15 mouse cellular contexts compared by ENCODE assay signal in genomic region chr1:93216839-93217497, GRCm38 (mm10). TPM values are rescaled to one million over a fixed set of nuclear protein-coding genes. Genes with fewer than 3 reads are reported as not detected.
DNase-seq lines count a peak whose midpoint lies in the region; ATAC-seq lines count a peak whose summit lies in the region.
"Had no signal": no experiment of that assay in that cellular context is flagged by ENCODE, and none has a peak within 500 bp of the region (broad histone marks: within the 10 kb centered on the region; RNA-seq: fewer than 3 reads in every experiment).

No protein-coding gene starts in this region.

- no peaks in the 10 kb centered on the region for H3K9me3 ChIP-seq in kidney, embryonic 15.5 days (replicated peaks)
- no peaks in the 10 kb centered on the region for H3K9me3 ChIP-seq in forebrain, embryonic 16.5 days (ENCODE audit: control insufficient read depth, low read length)
- H3K9me3 ChIP-seq in limb, embryonic 10.5 days (replicated peaks) = no peaks in the 10 kb centered on the region
- H3K9me3 ChIP-seq: embryonic facial prominence, embryonic 12.5 days had no signal

- H3K4me2 ChIP-seq in kidney, embryonic 15.5 days = no peak overlapping the region
- no peak overlapping the region for H3K4me2 ChIP-seq in forebrain, embryonic 16.5 days (ENCODE audit: low read length)
- H3K4me2 ChIP-seq: embryonic facial prominence, embryonic 12.5 days had no signal

- H3K36me3 ChIP-seq in kidney, embryonic 15.5 days = no peaks in the 10 kb centered on the region
- H3K36me3 ChIP-seq in forebrain, embryonic 16.5 days (ENCODE audit: control insufficient read depth, insufficient read depth) = no peaks in the 10 kb centered on the region
- H3K36me3 ChIP-seq in limb, embryonic 10.5 days = no peaks in the 10 kb centered on the region
- H3K36me3 ChIP-seq: embryonic facial prominence, embryonic 12.5 days had no signal

- no peak overlapping the region for H3K9ac ChIP-seq in kidney, embryonic 15.5 days
- H3K9ac ChIP-seq in forebrain, embryonic 16.5 days (replicated peaks; ENCODE audit: low read depth, low read length) = no peak overlapping the region; the same call in 1 of the 2 replicates
- H3K9ac ChIP-seq: embryonic facial prominence, embryonic 12.5 days had no signal

- H3K4me1 ChIP-seq in kidney, embryonic 15.5 days = peaks cover 40% of the 10 kb centered on the region
- no peaks in the 10 kb centered on the region for H3K4me1 ChIP-seq in forebrain, embryonic 16.5 days (replicated peaks; ENCODE audit: control insufficient read depth, insufficient read depth, low read length)
- H3K4me1 ChIP-seq in limb, embryonic 10.5 days = peaks cover 85% of the 10 kb centered on the region

- 64% methylated on average over 9 of the region's 9 CpGs for WGBS in kidney, embryonic 15.5 days
- 66% methylated on average over 9 of the region's 9 CpGs for WGBS in forebrain, embryonic 16.5 days
- WGBS in limb, embryonic 10.5 days = 64% methylated on average over 9 of the region's 9 CpGs

- no peaks in the 10 kb centered on the region for H3K27me3 ChIP-seq in kidney, embryonic 15.5 days
- H3K27me3 ChIP-seq in forebrain, embryonic 16.5 days (replicated peaks; ENCODE audit: control insufficient read depth, insufficient read depth, low read length) = no peaks in the 10 kb centered on the region
- no peaks in the 10 kb centered on the region for H3K27me3 ChIP-seq in limb, embryonic 10.5 days (ENCODE audit: low read depth, poor library complexity, severe bottlenecking)
- H3K27me3 ChIP-seq: embryonic facial prominence, embryonic 12.5 days had no signal

- no peak for ATAC-seq in kidney, embryonic 15.5 days (replicated peaks; ENCODE audit: low FRiP score)
- ATAC-seq in forebrain, embryonic 16.5 days = peak; percentile 36; the same call in 1 of the 2 replicates
- ATAC-seq: intestine, embryonic 16.5 days had no signal

- no peak overlapping the region for H3K27ac ChIP-seq in kidney, embryonic 15.5 days
- H3K27ac ChIP-seq in forebrain, embryonic 16.5 days (ENCODE audit: low read length) = no peak overlapping the region
- peak overlapping the region; percentile 83 for H3K27ac ChIP-seq in limb, embryonic 10.5 days
- H3K27ac ChIP-seq: embryonic facial prominence, embryonic 12.5 days had no signal

- peak; percentile 76 for DNase-seq in kidney, adult 11 months
- peak; percentile 28 for DNase-seq in MN1 (ENCODE audit: low spot score)
- DNase-seq in limb, embryonic 10.5 days (ENCODE audit: low spot score) = no peak
- no peak for DNase-seq in layer of hippocampus, adult 18-20 months (ENCODE audit: low spot score in 2 of 2)
- DNase-seq in layer of hippocampus, adult 11-12 months (ENCODE audit: low spot score) = no peak
- DNase-seq: adrenal gland, postnatal 25 days; cerebellum, adult 2 months; thymus, postnatal 36 days had no signal

- no peak overlapping the region for H3K4me3 ChIP-seq in kidney, embryonic 15.5 days (replicated peaks)
- H3K4me3 ChIP-seq in forebrain, embryonic 16.5 days (replicated peaks; ENCODE audit: low read length) = no peak overlapping the region
- H3K4me3 ChIP-seq in limb, embryonic 10.5 days = no peak overlapping the region
- H3K4me3 ChIP-seq: embryonic facial prominence, embryonic 12.5 days had no signal

RNA-seq across cellular contexts. Expression of gene Sned1, which starts 18.7 kb away (rescaled TPM):
- 11.1 and 14.7 TPM in 2 replicates for polyA plus RNA-seq in kidney, embryonic 15.5 days (2015; fragmentation: Nextera tagmentation; extraction: Ambion mirVana)
- polyA plus RNA-seq in forebrain, embryonic 16.5 days (2015; fragmentation: Nextera tagmentation; extraction: Ambion mirVana) = 4.2 and 5.5 TPM in 2 replicates
- polyA plus RNA-seq in limb, embryonic 10.5 days (2016; fragmentation: Nextera tagmentation; extraction: Ambion mirVana) = 12.0 and 27.8 TPM in 2 replicates
- 1 to 10 TPM; 4.8 to 6.1 TPM for total RNA-seq in layer of hippocampus, adult 18-20 months (2021)

RNA-seq across cellular contexts. Expression of gene Crocc2, which starts 48.4 kb away (rescaled TPM):
- 0.19 and 0.25 TPM in 2 replicates for polyA plus RNA-seq in kidney, embryonic 15.5 days (2015; fragmentation: Nextera tagmentation; extraction: Ambion mirVana)
- polyA plus RNA-seq in forebrain, embryonic 16.5 days (2015; fragmentation: Nextera tagmentation; extraction: Ambion mirVana) = 0.30 and 0.31 TPM in 2 replicates
- polyA plus RNA-seq in limb, embryonic 10.5 days (2016; fragmentation: Nextera tagmentation; extraction: Ambion mirVana) = 0.33 and 0.34 TPM in 2 replicates
- total RNA-seq in layer of hippocampus, adult 18-20 months (2021) = under 1 TPM; 0.20 to 0.42 TPM
- total RNA-seq: gastrocnemius, adult 8-10 months; MEL had no signal

RNA-seq across cellular contexts. Expression of gene 2310007B03Rik, which starts 56.2 kb away (rescaled TPM):
- polyA plus RNA-seq in kidney, embryonic 15.5 days (2015; fragmentation: Nextera tagmentation; extraction: Ambion mirVana) = 1.2 and 1.4 TPM in 2 replicates
- 0.17 and 0.19 TPM in 2 replicates for polyA plus RNA-seq in forebrain, embryonic 16.5 days (2015; fragmentation: Nextera tagmentation; extraction: Ambion mirVana)
- 0.74 and 1.4 TPM in 2 replicates for polyA plus RNA-seq in limb, embryonic 10.5 days (2016; fragmentation: Nextera tagmentation; extraction: Ambion mirVana)
- total RNA-seq in layer of hippocampus, adult 18-20 months (2021) = not detected
- total RNA-seq: adrenal gland, postnatal 25 days; gastrocnemius, adult 8-10 months; left cerebral cortex, postnatal 36 days; MEL had no signal
- polyA plus RNA-seq: cerebellum, adult 2 months had no signal

Comparison
In these comparisons a context has a peak if more than half of its experiments do, and no peak if none do; other contexts are left out.
1. DNase-seq: peak in kidney, adult 11 months (single experiment) and MN1 (single experiment); none in limb, embryonic 10.5 days (single experiment), layer of hippocampus, adult 18-20 months (0 of 2) and layer of hippocampus, adult 11-12 months (single experiment).